Mouse (Mus musculus): ENCODE measurements around the gene Foxn1. TPM values are rescaled to one million over a fixed set of nuclear protein-coding genes. Genes with fewer than 3 reads are reported as not detected.

The Foxn1 gene
- total RNA-seq, 2 experiments from 2014 or later: not detected

DNA sequence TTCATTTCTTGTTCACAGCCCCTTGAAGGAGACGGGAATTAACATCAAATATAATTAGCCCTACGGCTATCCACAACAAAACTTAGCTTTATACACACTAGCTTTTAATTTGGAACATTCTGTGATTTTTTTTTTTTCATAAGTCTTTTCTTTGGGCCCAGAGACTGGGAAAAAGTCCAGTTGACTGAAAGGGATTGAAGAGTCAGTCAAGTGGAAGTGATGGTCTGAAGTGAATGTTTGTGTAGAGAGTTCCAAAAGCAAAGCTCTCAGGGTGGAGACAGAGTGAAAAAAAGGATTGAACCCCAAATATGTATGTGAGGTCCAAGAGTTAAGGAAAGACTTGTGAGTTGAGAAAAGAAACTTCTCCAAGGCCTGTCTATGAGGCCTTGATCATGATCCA lies 67.9 kb downstream of the Foxn1 start:
- Histone ChIP-seq H3K27ac (no peak overlapping the region), H3K4me3 (no peak overlapping the region)
- TF ChIP-seq CTCF (IDR thresholded peaks at IDR 0.05): no peak
- intact Hi-C loops (cut with DNase I): no loop called here
- DNase-seq (ENCODE audit: extremely low spot score in 1 of 2, low spot score in 2 of 2): no peak

DNA sequence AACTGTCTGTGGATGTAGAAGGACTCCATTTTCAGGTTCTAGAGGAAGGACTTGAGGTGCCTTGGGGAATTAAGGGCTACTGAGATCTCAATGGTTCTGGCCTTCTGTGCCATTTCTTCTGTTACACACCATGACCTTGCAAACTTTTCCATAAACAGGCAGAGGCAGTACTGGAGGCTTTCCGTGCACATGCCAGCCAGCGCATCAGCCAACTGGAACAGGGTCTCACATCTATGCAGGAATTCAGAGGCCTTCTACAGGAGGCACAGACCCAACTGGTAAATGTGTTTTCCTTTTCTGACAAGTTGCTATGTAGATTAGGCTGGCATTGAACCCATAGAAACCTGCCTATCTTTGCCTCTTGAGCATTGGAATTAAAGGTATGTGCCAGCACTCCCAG lies 72.7 kb downstream of the Foxn1 start:
- DNase-seq (ENCODE audit: extremely low spot score in 1 of 2, low spot score in 2 of 2): no peak
- no peak overlapping the region for H3K4me3 ChIP-seq
- no peak overlapping the region for H3K27ac ChIP-seq
- intact Hi-C loops (cut with DNase I): no loop called here
- TF ChIP-seq CTCF (IDR thresholded peaks at IDR 0.05): no peak

DNA sequence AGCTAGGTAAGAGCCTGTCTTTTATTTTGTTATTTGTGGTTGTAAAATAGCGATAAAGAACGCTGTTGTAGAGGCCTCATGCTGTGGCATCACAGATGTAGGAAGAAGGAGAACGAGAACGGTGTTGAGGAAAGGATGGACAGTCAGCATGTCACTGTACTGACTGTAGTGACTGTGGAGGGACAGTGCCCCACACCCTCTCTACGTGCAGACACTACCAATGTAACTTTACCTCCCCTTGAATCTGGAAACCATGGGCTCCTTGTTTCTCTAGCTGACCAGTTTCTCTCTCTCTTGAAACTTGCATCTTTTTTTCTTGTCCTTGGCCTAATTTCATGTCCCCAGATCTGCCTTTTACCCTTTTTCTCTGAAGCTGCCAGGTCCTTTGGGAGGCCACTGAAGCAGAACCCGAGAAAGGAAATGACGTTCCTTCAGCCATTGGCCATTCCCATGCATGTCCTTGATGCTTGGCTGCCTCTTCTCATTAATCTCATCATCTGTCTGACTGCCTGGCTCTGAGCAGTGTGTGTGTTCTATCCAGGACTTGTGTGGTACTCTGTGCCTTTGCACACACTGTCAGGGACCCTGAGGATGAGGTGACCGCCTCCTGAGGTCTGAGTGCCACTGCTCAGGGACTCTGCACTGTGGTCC lies 75.4 kb downstream of the Foxn1 start:
- no peak overlapping the region for H3K27ac ChIP-seq
- intact Hi-C loops (cut with DNase I): no loop called here
- TF ChIP-seq CTCF (IDR thresholded peaks at IDR 0.05): no peak
- no peak for DNase-seq (ENCODE audit: extremely low spot score in 1 of 2, low spot score in 2 of 2)
- no peak overlapping the region for H3K4me3 ChIP-seq

Other genes starting within 250 kb of the Foxn1 start
- 10 to 100 TPM; 10.5 to 10.6 TPM for gene Traf4, start 221.0 kb downstream of the Foxn1 start, total RNA-seq (2021)
- gene Nek8, start 209.9 kb downstream of the Foxn1 start, total RNA-seq (2021): 1 to 10 TPM; 3.0 to 3.1 TPM
- gene Tlcd1, start 209.8 kb downstream of the Foxn1 start, total RNA-seq (2021): 10 to 100 TPM; 24.4 to 27.7 TPM
- 100 to 1,000 TPM; 647 to 724 TPM for gene Rpl23a, start 203.0 kb downstream of the Foxn1 start, total RNA-seq (2021)
- gene Rab34, start 198.1 kb downstream of the Foxn1 start, total RNA-seq (2021): 10 to 100 TPM; 19.0 to 19.7 TPM
- 1 to 10 TPM; 4.7 to 7.7 TPM for gene Proca1, start 193.2 kb downstream of the Foxn1 start, total RNA-seq (2021)
- 10 to 100 TPM; 58.6 to 66.4 TPM for gene Sdf2, start 140.8 kb downstream of the Foxn1 start, total RNA-seq (2021)
- gene Supt6, start 140.6 kb downstream of the Foxn1 start, total RNA-seq (2021): 100 to 1,000 TPM; 100 to 107 TPM
- gene 2610507B11Rik, start 124.8 kb downstream of the Foxn1 start, total RNA-seq (2021): 100 to 1,000 TPM; 176 to 177 TPM
- gene BC030499, start 95.7 kb downstream of the Foxn1 start, total RNA-seq (2021): 10 to 100 TPM; 21.1 to 29.5 TPM
- 10 to 100 TPM; 12.1 to 16.1 TPM for gene Spag5, start 85.0 kb downstream of the Foxn1 start, total RNA-seq (2021)
- 100 to 1,000 TPM; 804 to 830 TPM for gene Aldoc, start 63.6 kb downstream of the Foxn1 start, total RNA-seq (2021)
- gene Pigs, start 58.1 kb downstream of the Foxn1 start, total RNA-seq (2021): 10 to 100 TPM; 60.7 to 62.8 TPM
- gene Unc119, start 43.1 kb downstream of the Foxn1 start, total RNA-seq (2021): 10 to 100 TPM; 29.1 to 32.2 TPM
- not detected for gene Slc13a2, start 35.7 kb upstream of the Foxn1 start, total RNA-seq (2021)
- 10 to 100 TPM; 11.1 to 11.5 TPM for gene Slc46a1, start 79.1 kb upstream of the Foxn1 start, total RNA-seq (2021)
- gene Sarm1, start 111.2 kb upstream of the Foxn1 start, total RNA-seq (2021): 10 to 100 TPM; 34.3 to 34.8 TPM
- gene Vtn, start 112.5 kb upstream of the Foxn1 start, total RNA-seq (2021): 10 to 100 TPM; 69.3 to 76.0 TPM
- 1 to 10 TPM in 1 of 2 experiments, under 1 TPM in 1; 0.79 to 1.0 TPM for gene Sebox, start 116.9 kb upstream of the Foxn1 start, total RNA-seq (2021)
- 10 to 100 TPM; 40.6 to 44.3 TPM for gene Tmem199, start 125.6 kb upstream of the Foxn1 start, total RNA-seq (2021)
- gene Poldip2, start 125.6 kb upstream of the Foxn1 start, total RNA-seq (2021): 100 to 1,000 TPM; 115 to 118 TPM
- gene Tnfaip1, start 149.8 kb upstream of the Foxn1 start, total RNA-seq (2021): 10 to 100 TPM; 36.8 to 37.6 TPM
- 10 to 100 TPM; 78.1 to 87.4 TPM for gene Ift20, start 149.8 kb upstream of the Foxn1 start, total RNA-seq (2021)
- gene Tmem97, start 164.2 kb upstream of the Foxn1 start, total RNA-seq (2021): 10 to 100 TPM; 17.2 to 19.3 TPM

Data from left cerebral cortex, adult 2 months (tissue).